Mouse (Mus musculus) forebrain, postnatal 0 days (tissue): Measurements from ENCODE around the gene Dnajc10. TPM values are rescaled to one million over a fixed set of nuclear protein-coding genes. Genes with fewer than 3 reads are reported as not detected.

Experiments used
- ATAC-seq: fragments of 200-750 bp; cut with Nextera tagmentation; 2 replicates; pipeline ENCODE4 v1.8.0; 2017; ENCODE audit warnings: mild to moderate bottlenecking, moderate library complexity
- DNase-seq: peaks from one replicate; pipeline ENCODE4 v3.0.0-alpha.2; 2015
- H3K27ac ChIP-seq: fragments of 300-500 bp; sonication (generic); 2 replicates; pipeline ENCODE4 v1.5.1; 2014; ENCODE audit warnings: low read depth, mild to moderate bottlenecking, antibody characterized with exemption, low read length, moderate library complexity, mixed read lengths
- H3K27me3 ChIP-seq: fragments of 300-500 bp; sonication (generic); 2 replicates; pipeline ENCODE4 v1.6.1; 2014; ENCODE audit warnings: mild to moderate bottlenecking, low read length, mixed read lengths; ENCODE audit not compliant: insufficient read depth
- H3K36me3 ChIP-seq: fragments of 300-500 bp; sonication (generic); 2 replicates; pipeline ENCODE4 v1.6.1; 2014; ENCODE audit warnings: mild to moderate bottlenecking, moderate library complexity; ENCODE audit not compliant: insufficient read depth
- H3K4me1 ChIP-seq: fragments of 300-500 bp; sonication (generic); 2 replicates; pipeline ENCODE4 v1.6.1; 2014; ENCODE audit warnings: antibody characterized with exemption; ENCODE audit not compliant: insufficient read depth
- H3K4me2 ChIP-seq: fragments of 300-500 bp; sonication (generic); 2 replicates; pipeline ENCODE4 v1.6.1; 2014; ENCODE audit warnings: low read depth, mild to moderate bottlenecking, moderate library complexity
- H3K4me3 ChIP-seq: fragments of 300-500 bp; sonication (generic); 2 replicates; pipeline ENCODE4 v1.5.1; 2014; ENCODE audit warnings: low read depth, low read length, mixed read lengths
- H3K9ac ChIP-seq: fragments of 300-500 bp; sonication (generic); 2 replicates; pipeline ENCODE4 v1.6.1; 2014; ENCODE audit warnings: mild to moderate bottlenecking
- H3K9me3 ChIP-seq: fragments of 300-500 bp; sonication (generic); 2 replicates; pipeline ENCODE4 v1.6.1; 2016; ENCODE audit warnings: low read length
- CTCF ChIP-seq: sonication (generic); IDR thresholded peaks from 2 replicates; pipeline ENCODE4 v1.5.1; 2016; ENCODE audit warnings: antibody characterized with exemption, control low read depth, low read depth
- WGBS: fragments of 180-500 bp; shearing (Covaris S2); extraction: QIAGEN DNeasy Blood & Tissue Kit; methylation state at CpG from one replicate; pipeline ENCODE4 v1.1.7; 2014; 5-methylcytosine and 5-hydroxymethylcytosine counted together
- polyA plus RNA-seq: library from polyadenylated mRNA; unstranded; fragments of >200 nt; fragmentation: Nextera tagmentation; extraction: Ambion mirVana; gene quantifications from 2 replicates; pipeline ENCODE4 v1.2.1, GENCODE M21; 2015
- total RNA-seq: library from RNA; depleted of rRNA; stranded (reverse); fragments of >200 nt; gene quantifications from 2 replicates; pipeline ENCODE4 v1.2.3, GENCODE M21; 2014; rRNA removed

Dnajc10 gene
- total and polyA plus RNA-seq, 2 experiments from 2014 or later = 53.4 to 79.8 TPM

- ATAC-seq (no peak), DNase-seq (no peak)
- Histone ChIP-seq H3K27ac (no peak overlapping the region), H3K36me3 (no peaks in the 10 kb centered on the region), H3K4me1 (no peaks in the 10 kb centered on the region), H3K4me3 (no peak overlapping the region), H3K27me3 (no peaks in the 10 kb centered on the region), H3K4me2 (no peak overlapping the region), H3K9me3 (no peaks in the 10 kb centered on the region), H3K9ac (no peak overlapping the region)
- WGBS = 89% methylated on average over 4 of the region's 4 CpGs
- TF ChIP-seq CTCF = no peak
These were observed 69.2 kb downstream of the Dnajc10 start for GRCm38 (mm10) chr2:80384447-80384846.

GRCm38 (mm10) chr2:80386255-80386654 lies 71.0 kb downstream of the Dnajc10 start:
- 94% methylated on average over 2 of the region's 2 CpGs for WGBS

GRCm38 (mm10) chr2:80387668-80388067 lies 72.4 kb downstream of the Dnajc10 start:
- Histone ChIP-seq H3K4me3 (no peak overlapping the region), H3K27ac (no peak overlapping the region), H3K4me2 (no peak overlapping the region), H3K9me3 (no peaks in the 10 kb centered on the region), H3K27me3 (no peaks in the 10 kb centered on the region), H3K4me1 (no peaks in the 10 kb centered on the region), H3K36me3 (no peaks in the 10 kb centered on the region), H3K9ac (no peak overlapping the region)
- no peak for DNase-seq
- 79% methylated on average over 9 of the region's 9 CpGs for WGBS
- no peak for TF ChIP-seq CTCF
- no peak for ATAC-seq

More at GRCm38 (mm10) chr2:80386255-80386654, 71.0 kb downstream of the Dnajc10 start:
- H3K4me3 ChIP-seq = no peak overlapping the region
- no peak overlapping the region for H3K4me2 ChIP-seq
- no peak for TF ChIP-seq CTCF
- no peak for ATAC-seq
- no peaks in the 10 kb centered on the region for H3K36me3 ChIP-seq
- H3K9ac ChIP-seq = no peak overlapping the region
- H3K4me1 ChIP-seq = no peaks in the 10 kb centered on the region
- no peak overlapping the region for H3K27ac ChIP-seq
- no peak for DNase-seq
- H3K27me3 ChIP-seq = no peaks in the 10 kb centered on the region
- no peaks in the 10 kb centered on the region for H3K9me3 ChIP-seq

- ATAC-seq (no peak), DNase-seq (no peak)
- Histone ChIP-seq H3K4me2 (no peak overlapping the region), H3K9ac (no peak overlapping the region), H3K4me1 (no peaks in the 10 kb centered on the region), H3K27ac (no peak overlapping the region), H3K4me3 (no peak overlapping the region), H3K36me3 (no peaks in the 10 kb centered on the region), H3K9me3 (no peaks in the 10 kb centered on the region), H3K27me3 (no peaks in the 10 kb centered on the region)
- TF ChIP-seq CTCF = no peak
- WGBS = 84% methylated on average over 3 of the region's 3 CpGs
These were observed 73.1 kb downstream of the Dnajc10 start for GRCm38 (mm10) chr2:80388341-80388740.

- Histone ChIP-seq H3K9me3 (no peaks in the 10 kb centered on the region), H3K27me3 (no peaks in the 10 kb centered on the region), H3K9ac (no peak overlapping the region), H3K4me2 (no peak overlapping the region), H3K36me3 (no peaks in the 10 kb centered on the region), H3K4me1 (no peaks in the 10 kb centered on the region), H3K4me3 (no peak overlapping the region), H3K27ac (no peak overlapping the region)
- DNase-seq = no peak
- 37% methylated on average over 7 of the region's 7 CpGs for WGBS
- no peak for ATAC-seq
- no peak for TF ChIP-seq CTCF
These were observed 80.8 kb downstream of the Dnajc10 start for GRCm38 (mm10) chr2:80396057-80396456.

GRCm38 (mm10) chr2:80396864-80397263 lies 81.6 kb downstream of the Dnajc10 start:
- H3K4me1 ChIP-seq = no peaks in the 10 kb centered on the region
- H3K4me2 ChIP-seq = no peak overlapping the region
- DNase-seq (no peak), ATAC-seq (no peak)
- no peak for TF ChIP-seq CTCF
- no peaks in the 10 kb centered on the region for H3K36me3 ChIP-seq
- 0 out of 2 replicates have a peak, but pooled peaks cover 2% of the 10 kb centered on the region for H3K27me3 ChIP-seq
- 58% methylated on average over 3 of the region's 3 CpGs for WGBS
- H3K27ac ChIP-seq = no peak overlapping the region
- no peak overlapping the region for H3K9ac ChIP-seq
- H3K4me3 ChIP-seq = no peak overlapping the region
- H3K9me3 ChIP-seq = no peaks in the 10 kb centered on the region

GRCm38 (mm10) chr2:80398595-80399099 lies 83.4 kb downstream of the Dnajc10 start:
- no peak overlapping the region for H3K27ac ChIP-seq
- TF ChIP-seq CTCF = no peak
- no peak overlapping the region for H3K9ac ChIP-seq
- H3K4me1 ChIP-seq = no peaks in the 10 kb centered on the region
- H3K27me3 ChIP-seq = 0 out of 2 replicates have a peak, but pooled peaks cover 3% of the 10 kb centered on the region
- no peak overlapping the region for H3K4me2 ChIP-seq
- DNase-seq (no peak), ATAC-seq (no peak)
- no peak overlapping the region for H3K4me3 ChIP-seq
- no peaks in the 10 kb centered on the region for H3K9me3 ChIP-seq
- H3K36me3 ChIP-seq = no peaks in the 10 kb centered on the region
- WGBS = 8% methylated on average over 3 of the region's 3 CpGs

Other genes starting within 250 kb of the Dnajc10 start
- gene Pde1a, start 186.0 kb upstream of the Dnajc10 start, total RNA-seq = 42.3 and 48.9 TPM in 2 replicates
- 24.3 and 45.8 TPM in 2 replicates for gene Pde1a, start 186.0 kb upstream of the Dnajc10 start, polyA plus RNA-seq
- not detected in 2 replicates for gene Prdx6b, start 23.0 kb upstream of the Dnajc10 start, total RNA-seq
- gene Prdx6b, start 23.0 kb upstream of the Dnajc10 start, polyA plus RNA-seq = not detected in 2 replicates
- 7.8 TPM in 2 replicates for gene Frzb, start 132.2 kb downstream of the Dnajc10 start, total RNA-seq
- 7.0 and 10.0 TPM in 2 replicates for gene Frzb, start 132.2 kb downstream of the Dnajc10 start, polyA plus RNA-seq